Mouse (Mus musculus) hematopoietic stem cell, adult 5-6 weeks (primary cell): ENCODE measurements around the gene 9130019O22Rik. TPM values are rescaled to one million over a fixed set of nuclear protein-coding genes. Genes with fewer than 3 reads are reported as not detected.
"Not testable (repeated sequence)": the region's sequence is repeated elsewhere in the genome, so short reads cannot be mapped to it uniquely, and the experiment has no call there.

Experiments
- ATAC-seq, 2 experiments: fragments of 125-278 bp in 1 of 2; replicated peaks in 1 of 2; 2 replicates each; pipeline ENCODE4 v1.8.0; 2016 to 2017; ENCODE audit warnings: inconsistent platforms in 2 of 2, mild to moderate bottlenecking in 2 of 2, moderate number of reproducible peaks in 2 of 2, low read depth in 1 of 2, moderate TSS enrichment in 1 of 2; ENCODE audit not compliant: low FRiP score in 2 of 2, poor library complexity in 2 of 2, severe bottlenecking in 2 of 2, insufficient read depth in 1 of 2, low TSS enrichment in 1 of 2
- total RNA-seq: library from RNA; stranded (forward); fragments of 172-1452, 232-1000 nt; gene quantifications from 2 replicates; pipeline ENCODE4 v1.2.3, GENCODE M21; 2017

Gene 9130019O22Rik
- 7.4 and 7.8 TPM in 2 replicates for total RNA-seq

DNA sequence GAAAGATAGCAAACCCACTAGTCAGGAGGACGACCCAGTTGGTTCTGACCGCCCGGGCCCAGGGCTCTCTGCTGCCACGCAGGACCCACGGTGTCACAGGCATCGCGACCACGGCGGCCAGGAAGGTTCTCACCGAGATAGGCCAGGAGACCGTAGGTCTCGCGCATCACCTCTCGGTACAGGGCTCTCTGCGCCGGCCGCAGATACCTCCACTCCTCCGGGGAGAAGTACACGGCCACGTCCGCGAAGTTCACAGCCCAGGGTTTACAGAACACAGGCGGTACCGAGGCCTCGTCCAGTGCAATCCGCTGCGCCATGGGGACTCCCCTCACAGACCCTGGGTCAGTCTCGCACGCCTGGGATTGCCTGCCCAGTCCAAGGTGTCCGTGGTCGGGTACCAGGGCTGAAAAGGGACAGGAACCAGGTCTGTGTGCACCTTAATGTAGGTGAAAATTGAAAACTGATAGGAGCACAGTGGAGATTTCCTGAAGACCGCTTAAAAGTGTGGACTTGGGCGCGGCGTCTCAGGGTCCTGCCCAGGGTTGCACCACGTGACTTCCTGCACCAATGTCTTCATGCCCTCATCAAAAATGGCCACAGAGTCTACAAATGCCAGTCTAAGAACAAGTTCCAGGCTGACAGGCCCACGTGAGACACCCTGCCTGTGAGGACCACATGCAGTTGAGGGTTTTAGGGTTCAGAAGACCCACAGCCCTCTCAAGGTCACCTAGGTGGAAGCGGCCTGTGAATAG, at the start of gene 9130019O22Rik:
Gene 9130019O22Rik (minus strand): TSS at position 526 of the 752 bp plus-strand sequence.
- peak; percentile 89 to 91 for ATAC-seq

GRCm38 (mm10) chr7:127435206-127435605, 48.2 kb upstream of the 9130019O22Rik start:
- ATAC-seq = no peak

- no peak for ATAC-seq
Observed at GRCm38 (mm10) chr7:127426354-127426753, 39.4 kb upstream of the 9130019O22Rik start.

DNA sequence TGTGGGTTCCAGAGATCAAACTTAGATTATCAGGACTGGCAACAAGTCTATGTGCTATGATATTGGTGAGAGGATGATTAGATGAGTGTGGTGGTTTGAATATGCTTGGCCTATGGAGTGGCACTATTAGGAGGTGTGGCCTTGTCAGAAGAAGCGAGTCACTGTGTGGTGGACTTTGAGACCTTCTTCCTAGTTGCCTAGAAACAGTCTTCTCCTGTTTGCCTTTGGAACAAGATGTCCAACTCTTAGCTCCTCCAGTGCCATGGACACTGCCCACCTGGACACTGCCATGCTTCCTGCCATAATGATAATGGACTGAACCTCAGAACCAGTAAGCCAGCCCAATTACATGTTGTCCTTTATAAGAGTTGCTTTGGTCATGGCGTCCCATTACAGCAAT, 38.9 kb upstream of the 9130019O22Rik start:
- ATAC-seq = no peak

GRCm38 (mm10) chr7:127425291-127425690, 38.3 kb upstream of the 9130019O22Rik start:
- no peak for ATAC-seq

DNA sequence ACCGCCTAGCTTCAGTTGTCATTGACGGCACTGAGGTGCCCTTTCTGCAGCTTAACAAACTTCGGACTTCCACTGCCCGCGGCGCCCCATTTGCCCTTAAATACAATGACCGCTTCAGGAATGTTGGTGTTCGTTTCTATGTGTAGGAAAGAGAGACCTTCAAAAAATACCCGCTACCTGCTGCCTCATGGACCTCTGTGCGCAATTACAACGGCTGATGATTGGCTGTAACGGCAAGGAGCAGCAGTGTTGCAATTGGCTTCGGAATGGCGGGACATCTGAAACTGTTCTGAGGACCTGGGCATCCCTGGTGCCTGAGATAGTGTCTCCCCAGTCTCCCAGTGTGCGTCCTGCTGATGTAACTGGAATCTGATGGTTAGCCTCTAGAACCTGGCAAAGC, 35.3 kb upstream of the 9130019O22Rik start:
- peak in 1 of 2 experiments; percentile 29; a peak in 1 of 4 replicates for ATAC-seq

DNA sequence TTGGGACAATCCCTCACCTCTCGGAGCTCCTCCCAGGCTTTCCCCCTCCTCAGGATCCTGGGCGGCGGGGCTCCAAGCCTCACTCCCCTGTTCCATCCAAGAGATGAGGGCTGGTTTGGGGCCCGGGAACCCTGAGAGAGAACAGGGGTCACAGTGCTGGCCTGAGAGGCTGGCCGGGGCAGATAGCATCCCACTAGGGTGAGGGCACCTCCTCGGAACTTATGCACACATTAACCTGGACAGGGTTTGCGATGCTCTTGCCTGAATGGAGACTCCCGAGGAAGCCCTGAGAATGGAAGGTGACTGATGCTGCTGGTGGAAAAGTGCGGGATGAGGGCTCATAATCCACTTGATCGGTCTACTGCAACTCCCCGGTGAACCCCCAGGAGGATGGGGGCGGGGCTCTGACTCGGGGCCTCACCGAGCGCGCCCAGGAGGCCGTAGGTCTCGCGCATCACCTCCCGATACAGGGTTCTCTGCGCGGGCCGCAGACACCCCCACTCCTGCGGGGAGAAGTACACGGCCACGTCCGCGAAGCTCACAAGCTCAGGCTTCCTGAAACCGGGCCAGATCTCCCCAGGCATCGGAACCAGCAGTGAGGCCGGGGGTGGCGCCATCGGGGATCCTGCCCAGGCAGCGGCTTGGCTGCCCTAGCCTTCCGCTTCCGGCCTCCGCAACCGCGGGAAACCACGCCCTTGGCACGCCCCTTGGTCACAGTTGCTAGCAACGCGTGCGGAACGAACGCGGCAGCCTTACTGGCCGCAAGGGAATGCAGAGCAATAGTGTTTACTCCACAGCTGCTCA, 34.6 kb upstream of the 9130019O22Rik start, which contains the start of gene Zfp688:
Gene Zfp688 (minus strand): TSS at position 681 of the 804 bp plus-strand sequence.
- peak; percentile 98 for ATAC-seq

DNA sequence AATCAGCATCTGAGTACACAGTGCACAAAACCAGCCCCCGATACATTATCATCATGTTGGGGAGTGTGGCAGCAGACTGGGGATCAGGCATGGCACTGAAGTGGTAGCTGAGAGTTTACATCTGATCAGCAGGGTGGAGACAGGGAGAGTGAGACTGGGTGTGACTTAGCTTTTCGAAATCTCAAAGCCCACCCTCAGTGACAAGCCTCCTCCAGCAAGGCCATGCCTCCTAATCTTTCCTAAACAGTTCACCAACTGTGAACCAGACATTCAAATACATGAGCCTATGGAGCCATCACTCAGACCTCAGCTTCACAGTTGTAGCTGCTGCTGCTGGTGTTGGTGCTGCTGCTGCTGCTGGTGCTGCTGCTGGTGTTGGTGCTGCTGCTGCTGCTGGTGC, 24.5 kb upstream of the 9130019O22Rik start:
- no peak for ATAC-seq

DNA sequence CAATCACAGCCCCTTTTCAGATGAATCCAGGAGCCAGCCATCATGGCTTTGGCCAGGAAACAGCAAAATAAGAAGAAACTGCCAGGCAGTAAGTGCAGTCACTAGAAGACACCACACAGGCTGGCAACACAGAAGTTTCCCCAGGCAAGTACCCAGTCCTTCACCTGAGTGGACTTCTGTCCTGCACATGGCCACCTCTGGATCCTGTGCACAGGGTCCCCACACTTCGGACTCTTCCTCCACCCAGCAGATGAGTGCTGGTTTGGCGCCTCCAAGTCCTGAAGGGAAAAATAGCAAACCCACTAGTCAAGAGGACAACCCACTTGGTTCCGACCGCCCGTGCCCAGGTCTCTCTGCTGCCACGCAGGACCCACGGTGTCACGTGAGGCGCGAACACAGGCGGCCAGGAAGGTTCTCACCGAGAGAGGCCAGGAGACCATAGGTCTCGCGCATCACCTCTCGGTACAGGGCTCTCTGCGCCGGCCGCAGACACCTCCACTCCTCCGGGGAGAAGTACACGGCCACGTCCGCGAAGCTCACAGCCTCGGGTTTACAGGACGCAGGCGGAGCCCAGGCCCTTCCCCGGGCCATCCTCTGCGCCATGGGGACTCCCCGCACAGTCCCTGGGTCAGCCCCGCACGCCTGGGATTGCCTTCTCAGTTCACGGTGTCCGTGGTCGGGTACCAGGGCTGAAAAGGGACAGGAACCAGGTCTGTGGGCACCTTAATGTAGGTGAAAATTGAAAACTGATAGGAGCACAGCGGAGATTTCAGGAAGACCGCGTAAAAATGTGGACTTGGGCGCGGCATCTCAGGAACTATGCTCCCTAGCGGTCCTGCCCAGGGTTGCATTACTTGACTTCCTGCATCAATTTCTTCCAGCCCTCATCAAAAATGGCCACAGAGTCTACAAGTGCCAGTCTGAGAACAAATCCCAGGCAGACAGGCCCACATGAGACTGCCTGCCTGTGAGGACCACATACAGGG, 19.3 kb upstream of the 9130019O22Rik start, which contains the start of gene Zfp764:
Gene Zfp764 (minus strand): TSS at position 821 of the 986 bp plus-strand sequence.
- ATAC-seq = peak; percentile 90 to 92

DNA sequence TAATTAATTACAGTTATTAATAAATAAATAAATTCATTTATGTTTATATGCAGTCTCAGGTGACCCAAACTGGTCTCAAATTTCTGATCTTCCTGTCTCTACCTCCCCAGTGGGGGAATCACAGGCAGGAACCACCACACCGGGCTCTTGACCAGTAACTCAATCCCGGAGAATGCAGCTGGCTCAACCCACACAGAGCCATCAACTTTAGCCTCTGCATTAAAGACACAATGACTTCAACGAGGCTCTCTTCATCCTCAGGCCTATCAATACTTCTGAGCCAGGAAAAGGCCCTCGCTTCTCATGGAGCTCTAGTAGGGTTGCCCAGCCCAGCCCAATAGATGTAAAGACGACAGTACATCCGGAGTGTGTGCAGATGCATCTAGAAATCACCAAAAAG, 17.1 kb upstream of the 9130019O22Rik start:
- ATAC-seq = not testable (repeated sequence)

- no peak for ATAC-seq
Observed at GRCm38 (mm10) chr7:127402980-127403379, 16.0 kb upstream of the 9130019O22Rik start.

GRCm38 (mm10) chr7:127400355-127400754, 13.4 kb upstream of the 9130019O22Rik start:
- no peak for ATAC-seq

GRCm38 (mm10) chr7:127393944-127394333, 7.0 kb upstream of the 9130019O22Rik start:
- no peak for ATAC-seq

GRCm38 (mm10) chr7:127393157-127393943, 6.4 kb upstream of the 9130019O22Rik start, which contains the start of gene E430018J23Rik:
TSS of gene E430018J23Rik (minus strand) at chr7:127393629.
- ATAC-seq = peak; percentile 97 to 98

DNA sequence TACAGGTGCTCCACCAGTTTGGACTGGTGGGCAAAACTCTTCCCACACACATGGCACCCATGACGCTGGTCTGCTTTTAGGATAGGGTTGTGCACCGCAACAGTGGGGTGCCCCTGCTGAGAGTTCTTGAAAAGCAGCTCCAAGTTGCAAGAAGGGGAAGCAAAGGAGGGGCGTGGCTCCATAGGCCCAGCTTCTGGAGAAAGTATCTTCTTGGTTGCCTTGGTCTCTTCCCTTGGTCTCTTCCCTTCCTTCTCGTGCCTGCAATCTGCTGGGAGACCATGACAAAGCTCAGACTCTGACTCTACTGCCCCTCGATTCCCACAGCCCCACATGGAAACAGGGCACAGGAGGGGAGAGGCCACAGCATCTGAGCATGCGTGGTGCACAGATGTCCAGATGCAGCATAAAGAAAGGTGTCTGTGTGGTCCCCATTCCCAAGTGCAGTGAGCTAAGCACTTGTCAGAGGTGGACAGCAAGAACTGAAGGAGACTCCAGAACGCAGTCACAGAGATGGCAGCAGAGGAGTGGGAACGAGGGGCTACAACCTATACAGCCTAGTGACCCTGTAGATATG, 5.4 kb upstream of the 9130019O22Rik start:
- no peak for ATAC-seq

GRCm38 (mm10) chr7:127391538-127391937, 4.6 kb upstream of the 9130019O22Rik start:
- ATAC-seq = no peak
